Mouse (Mus musculus): ENCODE results near the gene Upb1.

GRCm38 (mm10) chr10:75436604-75437217 lies 35.8 kb downstream of the Upb1 start:
- TF ChIP-seq CTCF (IDR thresholded peaks at IDR 0.05; ENCODE audit: extremely low read depth, insufficient read length, insufficient replicate concordance, low read depth, low read length) (peak; percentile 72; the same call in 1 of the 2 replicates), POLR2A (IDR thresholded peaks at IDR 0.05; ENCODE audit: low read depth, low read length) (no peak)

All from small intestine, adult 2 months (tissue).